ENCODE assay signal across 17 mouse cellular contexts in genomic region chr14:78877176-78877575, GRCm38 (mm10).
"Had no signal": no experiment of that assay in that cellular context is flagged by ENCODE, and none has a peak within 500 bp of the region (broad histone marks: within the 10 kb centered on the region; RNA-seq: fewer than 3 reads in every experiment).

No protein-coding gene starts in this region.

- H3K4me2 ChIP-seq: midbrain, embryonic 13.5 days; neural tube, embryonic 15.5 days; stomach, embryonic 15.5 days had no signal

- H3K4me3 ChIP-seq: limb, embryonic 10.5 days; megakaryocyte, embryonic 14.5 days; midbrain, embryonic 13.5 days; myocyte; neural tube, embryonic 15.5 days; stomach, embryonic 15.5 days had no signal

- ATAC-seq: inflammation-experienced regulatory T-cells, adult 6 months; intestine, postnatal 0 days; lung, postnatal 0 days; midbrain, embryonic 13.5 days had no signal

- H3K9ac ChIP-seq: midbrain, embryonic 13.5 days; neural tube, embryonic 15.5 days; stomach, embryonic 15.5 days had no signal

- H3K36me3 ChIP-seq: limb, embryonic 10.5 days; stomach, embryonic 15.5 days had no signal

- H3K9me3 ChIP-seq: limb, embryonic 10.5 days; neural tube, embryonic 15.5 days; stomach, embryonic 15.5 days had no signal

- DNase-seq: kidney, adult 8-10 months; kidney, postnatal 36 days; lung, adult 2 months; lung, postnatal 4 days; right cerebral cortex, postnatal 4 days; spleen, adult 18-20 months; thymus, adult 2 months; thymus, postnatal 25 days had no signal

- H3K4me1 ChIP-seq: neural tube, embryonic 15.5 days; stomach, embryonic 15.5 days had no signal

- H3K27ac ChIP-seq: limb, embryonic 10.5 days; midbrain, embryonic 13.5 days; neural tube, embryonic 15.5 days; stomach, embryonic 15.5 days had no signal

- H3K27me3 ChIP-seq: megakaryocyte, embryonic 14.5 days; midbrain, embryonic 13.5 days; neural tube, embryonic 15.5 days; stomach, embryonic 15.5 days had no signal
